Mouse (Mus musculus) thymus, adult 2 months (tissue): Measurements from ENCODE around the gene Gpnmb.

Experiments used
- CTCF ChIP-seq: fragments of 200-500 bp; IDR thresholded peaks from 2 replicates; pipeline ENCODE4 v1.5.1; 2012; ENCODE audit warnings: mild to moderate bottlenecking, control low read depth, low read length, moderate library complexity, borderline replicate concordance; ENCODE audit not compliant: control insufficient read depth, poor library complexity, insufficient read depth; ENCODE audit errors: extremely low read depth
- POLR2A ChIP-seq: fragments of 200-500 bp; IDR thresholded peaks from 2 replicates; pipeline ENCODE4 v1.6.1; 2012; ENCODE audit warnings: mild to moderate bottlenecking, low read length, control low read depth, moderate library complexity; ENCODE audit not compliant: control insufficient read depth, poor library complexity, insufficient read depth; ENCODE audit errors: extremely low read depth

- TF ChIP-seq CTCF (no peak), POLR2A (no peak)
Measured at GRCm38 (mm10) chr6:49096421-49096820, 60.1 kb downstream of the Gpnmb start.
